Mouse (Mus musculus) brown adipose tissue, adult 24 weeks (tissue): ENCODE measurements around the gene Tnfrsf14. TPM values are rescaled to one million over a fixed set of nuclear protein-coding genes. Genes with fewer than 3 reads are reported as not detected.
A peak's percentile ranks its signal among the peaks of the same experiment; 100 is the strongest.

Experiments
- H3K27ac ChIP-seq: fragments of 200-500 bp; replicated peaks from 2 replicates; pipeline ENCODE4 v1.5.1; 2012; ENCODE audit warnings: low read depth, mild to moderate bottlenecking, low read length
- H3K4me1 ChIP-seq: fragments of 200-500 bp; 2 replicates; pipeline ENCODE4 v1.6.1; 2012; ENCODE audit warnings: low read length, mixed read lengths; ENCODE audit not compliant: control insufficient read depth, insufficient read depth, insufficient read length
- H3K4me3 ChIP-seq: fragments of 200-500 bp; 2 replicates; pipeline ENCODE4 v1.5.1; 2012; ENCODE audit warnings: low read depth, mild to moderate bottlenecking, low read length, moderate library complexity; ENCODE audit not compliant: insufficient read depth
- polyA plus RNA-seq: library from polyadenylated mRNA; stranded (reverse); fragments of >200 nt; gene quantifications from 2 replicates; pipeline ENCODE4 v1.2.4, GENCODE M21; 2012; ENCODE audit not compliant: missing spikeins, insufficient read depth, insufficient read length

Gene Tnfrsf14
- polyA plus RNA-seq: 2.1 and 4.6 TPM in 2 replicates

- H3K4me3 ChIP-seq: peak within 1 kb of the TSS; percentile 81
These were observed at the start of gene Tnfrsf14 for GRCm38 (mm10) chr4:154928395-154929087. Gene Tnfrsf14, minus strand, starts transcription at chr4:154928563.

GRCm38 (mm10) chr4:154974163-154974611 is 45.8 kb upstream of the Tnfrsf14 start:
- Histone ChIP-seq H3K4me3 (no peak overlapping the region), H3K4me1 (peaks cover 3% of the 10 kb centered on the region), H3K27ac (peak overlapping the region; percentile 31)

More at GRCm38 (mm10) chr4:154928395-154929087, at the start of gene Tnfrsf14:
- Histone ChIP-seq H3K4me1 (peaks cover 11% of the 10 kb centered on the region), H3K27ac (peak within 1 kb of the TSS; percentile 96)

GRCm38 (mm10) chr4:154972546-154972945 is 44.2 kb upstream of the Tnfrsf14 start:
- H3K4me3 ChIP-seq: no peak overlapping the region
- H3K27ac ChIP-seq: no peak overlapping the region
- peaks cover 3% of the 10 kb centered on the region for H3K4me1 ChIP-seq

- H3K27ac ChIP-seq: no peak overlapping the region
- H3K4me1 ChIP-seq: peaks cover 22% of the 10 kb centered on the region
- no peak overlapping the region for H3K4me3 ChIP-seq
These were observed 38.8 kb upstream of the Tnfrsf14 start for GRCm38 (mm10) chr4:154967173-154967572.

- Histone ChIP-seq H3K4me1 (peaks cover 24% of the 10 kb centered on the region), H3K27ac (no peak overlapping the region), H3K4me3 (no peak overlapping the region)
These were observed 37.5 kb upstream of the Tnfrsf14 start for GRCm38 (mm10) chr4:154965856-154966255.

GRCm38 (mm10) chr4:154964581-154965235 is 36.3 kb upstream of the Tnfrsf14 start:
- Histone ChIP-seq H3K4me3 (peak overlapping the region; percentile 85), H3K27ac (peak overlapping the region; percentile 45; the same call in 1 of the 2 replicates), H3K4me1 (peaks cover 24% of the 10 kb centered on the region)

- peaks cover 24% of the 10 kb centered on the region for H3K4me1 ChIP-seq
- peak within 1 kb of the TSS; percentile 93 for H3K27ac ChIP-seq
These were observed 35.7 kb upstream of the Tnfrsf14 start, which contains the start of gene Pank4 for GRCm38 (mm10) chr4:154963901-154964580. Gene Pank4, plus strand, starts transcription at chr4:154964123.

GRCm38 (mm10) chr4:154963190-154963836 is 35.0 kb upstream of the Tnfrsf14 start:
- Histone ChIP-seq H3K4me3 (peak overlapping the region; percentile 39), H3K4me1 (peaks cover 24% of the 10 kb centered on the region), H3K27ac (no peak overlapping the region)

More at GRCm38 (mm10) chr4:154963901-154964580, 35.7 kb upstream of the Tnfrsf14 start, which contains the start of gene Pank4:
- peak within 1 kb of the TSS; percentile 85 for H3K4me3 ChIP-seq

- peaks cover 24% of the 10 kb centered on the region for H3K4me1 ChIP-seq
- no peak overlapping the region for H3K4me3 ChIP-seq
- H3K27ac ChIP-seq: no peak overlapping the region
These were observed 34.3 kb upstream of the Tnfrsf14 start for GRCm38 (mm10) chr4:154962683-154963082.

- peak overlapping the region; percentile 55 for H3K4me3 ChIP-seq
- H3K27ac ChIP-seq: no peak overlapping the region
- peaks cover 24% of the 10 kb centered on the region for H3K4me1 ChIP-seq
These were observed 33.5 kb upstream of the Tnfrsf14 start for GRCm38 (mm10) chr4:154961911-154962310.

GRCm38 (mm10) chr4:154961226-154961738 is 32.9 kb upstream of the Tnfrsf14 start:
- H3K27ac ChIP-seq: no peak overlapping the region
- peaks cover 18% of the 10 kb centered on the region for H3K4me1 ChIP-seq
- peak overlapping the region; percentile 55 for H3K4me3 ChIP-seq

GRCm38 (mm10) chr4:154960690-154961225 is 32.4 kb upstream of the Tnfrsf14 start, which contains the start of gene Hes5:
Gene Hes5, plus strand, starts transcription at chr4:154960923.
- Histone ChIP-seq H3K4me1 (peaks cover 13% of the 10 kb centered on the region), H3K4me3 (peak within 1 kb of the TSS; percentile 55), H3K27ac (no peak within 1 kb of the TSS)

- H3K4me3 ChIP-seq: peak overlapping the region; percentile 55
These were observed 31.8 kb upstream of the Tnfrsf14 start for GRCm38 (mm10) chr4:154960021-154960689.

GRCm38 (mm10) chr4:154958621-154959020 is 30.3 kb upstream of the Tnfrsf14 start:
- Histone ChIP-seq H3K27ac (no peak overlapping the region), H3K4me1 (peaks cover 7% of the 10 kb centered on the region; the same call in 1 of the 2 replicates), H3K4me3 (no peak overlapping the region)

More at GRCm38 (mm10) chr4:154960021-154960689, 31.8 kb upstream of the Tnfrsf14 start:
- Histone ChIP-seq H3K27ac (no peak overlapping the region), H3K4me1 (peaks cover 9% of the 10 kb centered on the region)
